In the genomic region with DNA sequence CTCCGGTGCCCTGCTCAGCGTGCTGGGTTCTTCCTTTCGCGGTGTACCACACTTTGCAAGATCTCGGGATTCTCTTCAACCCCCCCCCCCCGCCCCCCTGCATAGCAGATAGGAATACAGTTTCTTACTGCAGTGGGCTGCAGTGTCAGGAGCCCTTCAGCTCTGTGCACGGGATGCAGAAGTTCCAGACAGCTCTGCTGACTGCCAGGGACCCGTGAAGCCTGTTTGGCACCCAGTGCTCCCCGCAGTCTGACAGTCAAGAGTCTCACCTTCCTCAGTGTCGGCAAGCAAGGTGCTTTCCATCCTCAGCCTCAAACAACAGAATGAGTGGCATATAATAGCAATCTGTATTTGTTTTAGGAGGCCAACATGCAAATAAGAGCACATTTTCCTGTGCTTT, we compare ENCODE assay signal across 15 mouse cellular contexts. TPM values are rescaled to one million over a fixed set of nuclear protein-coding genes. Genes with fewer than 3 reads are reported as not detected.
DNase-seq lines count a peak whose midpoint lies in the region; ATAC-seq and TF ChIP-seq lines count a peak whose summit lies in the region.
"Had no signal": no experiment of that assay in that cellular context is flagged by ENCODE, and none has a peak within 500 bp of the region (broad histone marks: within the 10 kb centered on the region; RNA-seq: fewer than 3 reads in every experiment).

No protein-coding gene starts in this region.

- TF ChIP-seq CTCF in brain, embryonic 14.5 days (IDR thresholded peaks at IDR 0.05; ENCODE audit: borderline replicate concordance, extremely low read depth, insufficient read depth, insufficient read length): no peak

- peak overlapping the region; percentile 5; the same call in 1 of the 2 replicates for H3K4me2 ChIP-seq in heart, embryonic 11.5 days
- H3K4me2 ChIP-seq in liver, embryonic 13.5 days: peak overlapping the region; percentile 9; the same call in 1 of the 2 replicates

- no peak overlapping the region for H3K4me3 ChIP-seq in heart, embryonic 11.5 days (ENCODE audit: low read depth, low read length)
- no peak overlapping the region for H3K4me3 ChIP-seq in liver, embryonic 13.5 days (replicated peaks)

- intact Hi-C loops in heart, postnatal 36 days (cut with DNase I): loop anchor here (2.0 to 10.0 kb wide), 3 partner anchors 13 to 231 kb away; no protein-coding TSS in a partner anchor
- intact Hi-C loops in left cerebral cortex, postnatal 25 days (cut with DNase I): loop anchor here (5.0 kb wide), 1 partner anchor 41 kb away; no protein-coding TSS in a partner anchor
- intact Hi-C loops in left cerebral cortex, postnatal 36 days (cut with DNase I): loop anchor here (5.0 kb wide), 3 partner anchors 41 to 94 kb away; partner anchors contain the start of gene Zfp451

- DNase-seq in heart, postnatal 36 days: no peak
- DNase-seq in 3134 (ENCODE audit: extremely low read depth, insufficient read length, low spot score): peak; percentile 7
- peak; percentile 6 for DNase-seq in brain, embryonic 14.5 days (ENCODE audit: low read depth)
- DNase-seq in liver, embryonic 13.5 days: no peak
- no peak for DNase-seq in right cerebral cortex, postnatal 4 days
- no peak for DNase-seq in left cerebral cortex, postnatal 25 days (ENCODE audit: low spot score in 2 of 2)
- DNase-seq in left cerebral cortex, postnatal 36 days (ENCODE audit: low spot score in 2 of 2): no peak
- DNase-seq: adrenal gland, postnatal 14 days; gastrocnemius, postnatal 25 days; kidney, adult 2 months; lung, postnatal 10 days had no signal

- H3K4me1 ChIP-seq in heart, embryonic 11.5 days (ENCODE audit: control insufficient read depth, insufficient read depth, low read length): peaks cover 3% of the 10 kb centered on the region; the same call in 1 of the 2 replicates
- peaks cover 6% of the 10 kb centered on the region; the same call in 1 of the 2 replicates for H3K4me1 ChIP-seq in liver, embryonic 13.5 days (replicated peaks)

- 35% methylated on average over 10 of the region's 10 CpGs for WGBS in heart, embryonic 11.5 days (ENCODE audit: insufficient replicate concordance)
- WGBS in liver, embryonic 13.5 days (ENCODE audit: insufficient replicate concordance): 26% methylated on average over 10 of the region's 10 CpGs

- no peak for TF ChIP-seq POLR2A in brain, embryonic 14.5 days (IDR thresholded peaks at IDR 0.05; ENCODE audit: borderline replicate concordance, extremely low read depth, insufficient read depth, insufficient read length, poor library complexity, severe bottlenecking)

- peaks cover 15% of the 10 kb centered on the region; the same call in 1 of the 2 replicates for H3K27me3 ChIP-seq in heart, embryonic 11.5 days (ENCODE audit: control insufficient read depth, insufficient read depth, low read length)
- H3K27me3 ChIP-seq in liver, embryonic 13.5 days: peaks cover 73% of the 10 kb centered on the region
- H3K27me3 ChIP-seq: CH12.LX had no signal

- ATAC-seq in heart, embryonic 11.5 days (replicated peaks; ENCODE audit: insufficient number of reproducible peaks, low FRiP score, low TSS enrichment): no peak
- no peak for ATAC-seq in liver, embryonic 13.5 days (ENCODE audit: low read depth)

- H3K9ac ChIP-seq in heart, embryonic 11.5 days (ENCODE audit: low read depth, low read length): no peak overlapping the region
- H3K9ac ChIP-seq in liver, embryonic 13.5 days: no peak overlapping the region
- H3K9ac ChIP-seq: limb, embryonic 13.5 days; midbrain, embryonic 12.5 days had no signal

- no peaks in the 10 kb centered on the region for H3K36me3 ChIP-seq in heart, embryonic 11.5 days (ENCODE audit: control insufficient read depth, insufficient read depth, low read length)
- no peaks in the 10 kb centered on the region for H3K36me3 ChIP-seq in liver, embryonic 13.5 days
- H3K36me3 ChIP-seq: limb, embryonic 13.5 days; midbrain, embryonic 12.5 days had no signal

- no peaks in the 10 kb centered on the region for H3K9me3 ChIP-seq in heart, embryonic 11.5 days (replicated peaks; ENCODE audit: control insufficient read depth, low read length)
- H3K9me3 ChIP-seq in liver, embryonic 13.5 days (replicated peaks): no peaks in the 10 kb centered on the region
- H3K9me3 ChIP-seq: limb, embryonic 13.5 days; midbrain, embryonic 12.5 days had no signal

- H3K27ac ChIP-seq in heart, embryonic 11.5 days (ENCODE audit: low read depth, low read length): no peak overlapping the region
- no peak overlapping the region for H3K27ac ChIP-seq in liver, embryonic 13.5 days
- H3K27ac ChIP-seq: limb, embryonic 13.5 days; midbrain, embryonic 12.5 days had no signal

RNA-seq across cellular contexts. Expression of gene Bend6, which starts 1.4 kb away (rescaled TPM):
- 4.3 and 4.5 TPM in 2 replicates for polyA plus RNA-seq in heart, embryonic 11.5 days (2014; fragmentation: Nextera tagmentation; extraction: Ambion mirVana)
- 1 to 10 TPM; 2.1 to 2.2 TPM for total RNA-seq in heart, postnatal 36 days (2021)
- polyA plus RNA-seq in brain, embryonic 14.5 days (2012; rRNA removed): 21.8 and 25.5 TPM in 2 replicates
- 1.0 and 1.2 TPM in 2 replicates for polyA plus RNA-seq in liver, embryonic 13.5 days (2015; fragmentation: Nextera tagmentation; extraction: Ambion mirVana)
- total RNA-seq in left cerebral cortex, postnatal 25 days (2021): 100 to 1,000 TPM; 123 to 127 TPM
- total RNA-seq in left cerebral cortex, postnatal 36 days (2021): 100 to 1,000 TPM; 128 to 136 TPM

RNA-seq across cellular contexts. Expression of gene Dst, which starts 1.8 kb away (rescaled TPM):
- polyA plus RNA-seq in heart, embryonic 11.5 days (2014; fragmentation: Nextera tagmentation; extraction: Ambion mirVana): 24.5 and 26.9 TPM in 2 replicates
- 100 to 1,000 TPM; 392 to 396 TPM for total RNA-seq in heart, postnatal 36 days (2021)
- 45.3 and 96.0 TPM in 2 replicates for polyA plus RNA-seq in brain, embryonic 14.5 days (2012; rRNA removed)
- 3.2 and 3.3 TPM in 2 replicates for polyA plus RNA-seq in liver, embryonic 13.5 days (2015; fragmentation: Nextera tagmentation; extraction: Ambion mirVana)
- 100 to 1,000 TPM; 237 to 263 TPM for total RNA-seq in left cerebral cortex, postnatal 25 days (2021)
- total RNA-seq in left cerebral cortex, postnatal 36 days (2021): 100 to 1,000 TPM; 243 to 269 TPM

Comparison
In these comparisons a context has a peak if more than half of its experiments do, and no peak if none do; other contexts are left out.
1. DNase-seq: peak in 3134 (single experiment) and brain, embryonic 14.5 days (single experiment); none in heart, postnatal 36 days (0 of 2), liver, embryonic 13.5 days (single experiment), right cerebral cortex, postnatal 4 days (single experiment), left cerebral cortex, postnatal 25 days (0 of 2) and left cerebral cortex, postnatal 36 days (0 of 2).
2. RNA of gene Bend6, which starts 1.4 kb away (total RNA-seq): 128 to 136 TPM in left cerebral cortex, postnatal 36 days and 123 to 127 TPM in left cerebral cortex, postnatal 25 days; 2.1 to 2.2 TPM in heart, postnatal 36 days; every median in the first group is over 10 times any median in the second.